Mouse (Mus musculus): ENCODE measurements around the gene Lypd6b. TPM values are rescaled to one million over a fixed set of nuclear protein-coding genes. Genes with fewer than 3 reads are reported as not detected.

The Lypd6b gene
- polyA plus RNA-seq, 1 experiment from 2014 or later: 8.5 TPM

DNA sequence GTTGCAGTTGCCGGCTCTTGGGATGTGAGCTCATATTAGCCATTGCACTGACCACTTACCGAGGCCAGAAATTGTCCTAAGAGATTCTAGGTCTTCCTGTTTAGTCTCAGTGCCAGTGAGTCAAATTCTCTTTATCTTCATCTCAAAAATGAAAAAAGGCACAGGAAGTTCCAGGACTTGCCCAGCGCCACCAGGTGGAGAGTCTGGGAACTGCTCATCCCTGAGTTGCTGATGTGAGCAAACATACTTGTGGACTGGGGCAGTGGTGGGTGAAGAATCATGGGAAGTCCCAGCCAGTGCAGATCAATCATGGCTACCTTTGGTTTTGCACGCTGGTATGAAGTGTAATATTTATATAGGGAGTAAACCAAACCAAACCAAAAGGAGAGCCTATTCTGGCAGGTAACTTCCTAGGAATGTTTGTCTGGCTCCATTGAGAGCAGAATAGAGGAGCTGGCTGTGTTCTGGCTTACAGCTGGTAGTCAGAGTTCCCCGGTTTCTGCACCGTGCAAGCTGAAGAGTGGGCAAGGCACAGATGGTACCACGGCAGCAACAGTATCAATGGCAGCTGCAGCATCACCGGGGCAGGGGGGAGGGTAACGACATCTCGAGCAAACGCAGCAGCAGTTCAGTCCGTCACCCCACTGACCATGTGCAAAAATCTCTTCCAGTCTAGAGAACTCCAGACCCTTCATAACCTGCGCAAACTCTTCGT is 38.7 kb upstream of the Lypd6b start:
- Histone ChIP-seq H3K9me3 (no peaks in the 10 kb centered on the region), H3K36me3 (peaks cover 10% of the 10 kb centered on the region; the same call in 1 of the 2 replicates), H3K27ac (no peak overlapping the region), H3K4me1 (peaks cover 19% of the 10 kb centered on the region), H3K9ac (no peak overlapping the region), H3K4me2 (no peak overlapping the region), H3K4me3 (no peak overlapping the region), H3K27me3 (no peaks in the 10 kb centered on the region)
- WGBS: 82% methylated on average over 14 of the region's 14 CpGs
- no peak for ATAC-seq (ENCODE audit: insufficient number of reproducible peaks, insufficient read depth, low FRiP score, low TSS enrichment, low read depth)

DNA sequence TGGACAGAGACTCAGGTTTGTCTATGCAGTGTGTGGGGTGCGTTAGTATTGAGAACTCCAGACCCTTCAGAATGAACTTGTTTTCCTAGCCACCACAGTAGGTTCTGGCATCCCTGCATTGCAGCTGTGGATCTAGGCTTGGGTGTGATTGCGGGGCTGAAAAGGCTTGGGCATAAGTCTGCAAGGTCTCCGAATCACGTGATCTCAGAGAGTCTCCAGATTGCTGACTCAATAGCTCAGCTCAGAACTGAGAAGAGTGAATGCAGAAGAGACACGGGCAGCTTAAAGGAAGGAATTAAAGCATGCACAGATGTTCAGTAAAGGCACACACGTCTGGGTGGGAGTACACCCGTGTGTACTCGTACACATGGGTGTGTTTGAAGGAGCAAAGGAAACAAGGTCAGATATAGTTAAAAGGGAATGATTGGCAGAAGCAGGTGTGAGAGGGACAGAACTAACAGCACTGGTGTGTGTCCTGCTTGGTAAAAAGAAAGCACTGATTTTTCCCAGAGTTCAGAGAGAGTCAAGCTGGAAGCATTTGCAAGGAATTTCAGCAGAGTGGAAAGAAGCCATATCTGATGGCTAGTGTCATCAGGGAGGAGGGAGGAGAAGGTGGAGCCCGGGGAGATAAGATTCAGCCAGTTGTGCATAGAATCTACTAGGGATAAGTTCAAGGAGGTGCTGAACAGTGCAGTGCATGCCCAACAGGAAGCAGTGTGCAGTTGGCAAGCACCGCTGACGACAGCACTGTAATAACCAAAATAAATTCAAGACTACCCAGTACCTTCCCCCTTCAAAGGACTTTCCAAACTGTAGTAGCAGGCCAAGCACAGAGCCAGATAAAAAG is 37.5 kb upstream of the Lypd6b start:
- H3K27ac ChIP-seq: no peak overlapping the region
- H3K36me3 ChIP-seq: peaks cover 10% of the 10 kb centered on the region; the same call in 1 of the 2 replicates
- ATAC-seq (ENCODE audit: insufficient number of reproducible peaks, insufficient read depth, low FRiP score, low TSS enrichment, low read depth): no peak
- no peaks in the 10 kb centered on the region for H3K27me3 ChIP-seq
- no peak overlapping the region for H3K9ac ChIP-seq
- H3K9me3 ChIP-seq: no peaks in the 10 kb centered on the region
- no peak overlapping the region for H3K4me2 ChIP-seq
- H3K4me1 ChIP-seq: peaks cover 9% of the 10 kb centered on the region; the same call in 1 of the 2 replicates
- no peak overlapping the region for H3K4me3 ChIP-seq
- WGBS: 76% methylated on average over 11 of the region's 11 CpGs

GRCm38 (mm10) chr2:49751544-49752210 is 35.8 kb upstream of the Lypd6b start:
- H3K4me3 ChIP-seq: no peak overlapping the region
- H3K9me3 ChIP-seq: no peaks in the 10 kb centered on the region
- no peak overlapping the region for H3K27ac ChIP-seq
- H3K4me1 ChIP-seq: 0 out of 2 replicates have a peak, but pooled peaks cover 4% of the 10 kb centered on the region
- no peak for ATAC-seq (ENCODE audit: insufficient number of reproducible peaks, insufficient read depth, low FRiP score, low TSS enrichment, low read depth)
- 80% methylated on average over 10 of the region's 10 CpGs for WGBS
- no peak overlapping the region for H3K4me2 ChIP-seq
- no peak overlapping the region for H3K9ac ChIP-seq
- no peaks in the 10 kb centered on the region for H3K27me3 ChIP-seq
- H3K36me3 ChIP-seq: peaks cover 11% of the 10 kb centered on the region

DNA sequence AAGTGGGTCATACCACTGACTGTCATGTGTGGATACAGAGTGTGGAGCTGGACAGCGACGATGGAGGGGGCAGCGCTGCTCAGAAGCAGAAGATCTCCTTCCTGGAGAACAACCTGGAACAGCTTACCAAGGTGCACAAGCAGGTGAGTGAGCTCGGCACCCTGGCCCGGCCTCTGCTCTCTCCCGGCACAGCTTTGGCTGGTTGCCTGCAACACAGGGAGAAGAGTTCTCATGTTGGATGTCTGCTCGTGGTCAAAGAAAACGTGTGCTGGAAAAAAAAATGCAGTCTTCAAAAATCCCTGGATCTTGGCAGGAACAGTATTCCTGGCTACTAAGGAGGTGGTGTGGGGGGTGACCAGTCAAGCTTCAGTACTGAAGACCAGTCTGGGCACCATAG is 35.3 kb upstream of the Lypd6b start:
- Histone ChIP-seq H3K27me3 (no peaks in the 10 kb centered on the region), H3K36me3 (peaks cover 16% of the 10 kb centered on the region), H3K4me2 (no peak overlapping the region), H3K9ac (no peak overlapping the region), H3K27ac (no peak overlapping the region), H3K4me3 (no peak overlapping the region), H3K4me1 (0 out of 2 replicates have a peak, but pooled peaks cover 4% of the 10 kb centered on the region), H3K9me3 (no peaks in the 10 kb centered on the region)
- ATAC-seq (ENCODE audit: insufficient number of reproducible peaks, insufficient read depth, low FRiP score, low TSS enrichment, low read depth): no peak
- 86% methylated on average over 8 of the region's 8 CpGs for WGBS

DNA sequence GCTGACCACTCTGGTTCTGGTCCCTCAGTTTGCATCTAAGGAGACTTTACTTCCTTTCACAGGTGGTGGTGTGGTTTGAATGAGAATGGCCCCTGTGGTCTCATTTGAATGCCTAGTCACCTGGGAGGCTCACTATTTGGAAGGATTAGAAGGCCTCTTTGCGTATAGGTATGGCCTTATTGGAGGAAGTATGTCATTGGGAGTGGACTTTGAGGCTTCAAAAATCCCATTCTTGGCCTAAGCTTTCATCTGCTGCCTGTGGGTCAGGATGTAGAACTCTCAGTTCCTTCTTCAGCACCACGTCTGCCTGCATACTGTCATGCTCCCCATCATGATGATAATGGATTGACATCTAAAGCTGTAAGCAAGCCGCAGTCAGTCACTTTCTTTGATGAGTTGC is 34.4 kb upstream of the Lypd6b start:
- Histone ChIP-seq H3K4me3 (no peak overlapping the region), H3K4me2 (no peak overlapping the region), H3K27ac (no peak overlapping the region), H3K9ac (no peak overlapping the region), H3K36me3 (peaks cover 22% of the 10 kb centered on the region), H3K27me3 (no peaks in the 10 kb centered on the region), H3K9me3 (no peaks in the 10 kb centered on the region), H3K4me1 (0 out of 2 replicates have a peak, but pooled peaks cover 2% of the 10 kb centered on the region)
- no peak for ATAC-seq (ENCODE audit: insufficient number of reproducible peaks, insufficient read depth, low FRiP score, low TSS enrichment, low read depth)
- 92% methylated on average over 3 of the region's 3 CpGs for WGBS

DNA sequence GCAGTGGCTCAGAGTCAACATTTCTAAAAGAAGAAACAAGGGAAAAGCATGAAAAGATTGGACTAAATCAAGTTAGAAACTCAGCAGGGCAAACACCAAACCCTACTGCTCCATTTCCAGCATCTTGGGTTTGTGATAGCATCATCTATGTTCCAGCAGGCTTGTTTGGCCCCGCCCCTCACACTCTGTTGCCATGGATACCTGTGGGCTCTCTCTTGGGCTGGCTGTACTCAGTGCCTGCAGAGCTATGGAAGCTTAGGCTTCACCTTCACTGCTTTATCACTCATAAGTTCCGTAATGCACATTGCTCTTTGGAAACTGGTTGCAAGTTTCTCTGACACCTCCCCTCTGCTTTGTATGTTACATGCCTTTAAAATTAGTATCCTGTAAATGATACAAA is 32.4 kb upstream of the Lypd6b start:
- H3K27ac ChIP-seq: no peak overlapping the region
- 0 out of 2 replicates have a peak, but pooled peaks cover 2% of the 10 kb centered on the region for H3K4me1 ChIP-seq
- no peak for ATAC-seq (ENCODE audit: insufficient number of reproducible peaks, insufficient read depth, low FRiP score, low TSS enrichment, low read depth)
- H3K4me3 ChIP-seq: no peak overlapping the region
- H3K4me2 ChIP-seq: no peak overlapping the region
- H3K36me3 ChIP-seq: peaks cover 36% of the 10 kb centered on the region
- H3K9ac ChIP-seq: no peak overlapping the region
- WGBS: 73% methylated on average over 2 of the region's 2 CpGs
- no peaks in the 10 kb centered on the region for H3K27me3 ChIP-seq
- no peaks in the 10 kb centered on the region for H3K9me3 ChIP-seq

DNA sequence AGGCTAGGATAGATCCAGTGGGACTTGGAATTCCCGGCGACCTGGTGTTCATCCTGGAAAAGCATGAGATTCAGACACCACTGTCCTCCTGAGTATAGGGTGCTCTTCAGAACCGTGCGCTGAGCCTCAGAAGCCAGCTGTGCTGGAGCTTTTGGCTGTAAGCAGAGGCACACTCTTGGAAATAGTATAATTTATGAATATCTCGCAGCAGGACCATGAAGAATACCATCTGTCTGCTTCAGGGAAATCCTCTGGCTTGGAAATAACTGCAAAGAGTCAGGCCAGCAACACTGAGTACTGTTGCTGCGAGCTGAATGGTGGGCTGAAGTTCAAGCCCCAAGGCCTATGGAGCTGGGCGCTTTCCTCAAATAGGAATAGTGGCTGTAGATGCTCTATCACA is 29.9 kb upstream of the Lypd6b start:
- WGBS: 88% methylated on average over 7 of the region's 7 CpGs
- H3K36me3 ChIP-seq: peaks cover 50% of the 10 kb centered on the region
- H3K9ac ChIP-seq: no peak overlapping the region
- no peaks in the 10 kb centered on the region for H3K9me3 ChIP-seq
- H3K27me3 ChIP-seq: no peaks in the 10 kb centered on the region
- H3K4me3 ChIP-seq: no peak overlapping the region
- no peaks in the 10 kb centered on the region for H3K4me1 ChIP-seq
- H3K27ac ChIP-seq: no peak overlapping the region
- no peak for ATAC-seq (ENCODE audit: insufficient number of reproducible peaks, insufficient read depth, low FRiP score, low TSS enrichment, low read depth)
- no peak overlapping the region for H3K4me2 ChIP-seq

DNA sequence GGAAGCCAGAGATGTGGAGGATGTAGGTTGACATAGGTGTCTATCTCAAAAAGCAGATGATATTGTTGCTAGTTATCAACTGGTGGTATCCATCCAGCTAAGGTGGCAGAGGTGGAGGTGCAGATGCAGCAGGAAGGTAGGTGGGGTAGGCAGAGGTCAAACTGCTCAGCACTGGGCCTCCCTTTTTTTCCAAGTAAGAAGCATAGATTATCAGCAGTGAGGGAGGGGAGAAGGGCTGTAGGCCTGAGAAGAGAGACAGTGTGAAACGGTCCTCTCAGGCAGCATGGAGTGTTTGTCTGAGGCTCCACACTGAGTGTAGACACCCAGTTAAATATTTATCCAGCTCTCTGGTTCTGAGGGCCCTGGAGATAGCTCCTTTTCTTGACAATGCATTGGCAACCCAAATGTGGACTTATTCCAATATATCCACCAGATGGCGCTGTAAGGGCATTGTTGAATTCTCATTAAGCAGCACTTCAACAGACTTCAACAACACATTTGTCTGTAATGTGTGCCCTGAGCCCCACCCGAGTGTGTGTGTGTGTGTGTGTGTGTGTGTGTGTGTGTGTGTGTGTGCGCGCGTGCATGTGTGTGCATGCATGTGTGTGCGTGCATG is 23.0 kb upstream of the Lypd6b start:
- Histone ChIP-seq H3K27me3 (no peaks in the 10 kb centered on the region), H3K9ac (no peak overlapping the region), H3K36me3 (peaks cover 32% of the 10 kb centered on the region), H3K4me1 (no peaks in the 10 kb centered on the region), H3K9me3 (no peaks in the 10 kb centered on the region), H3K4me2 (no peak overlapping the region), H3K27ac (no peak overlapping the region), H3K4me3 (no peak overlapping the region)
- 53% methylated on average over 7 of the region's 7 CpGs for WGBS
- no peak for ATAC-seq (ENCODE audit: insufficient number of reproducible peaks, insufficient read depth, low FRiP score, low TSS enrichment, low read depth)

DNA sequence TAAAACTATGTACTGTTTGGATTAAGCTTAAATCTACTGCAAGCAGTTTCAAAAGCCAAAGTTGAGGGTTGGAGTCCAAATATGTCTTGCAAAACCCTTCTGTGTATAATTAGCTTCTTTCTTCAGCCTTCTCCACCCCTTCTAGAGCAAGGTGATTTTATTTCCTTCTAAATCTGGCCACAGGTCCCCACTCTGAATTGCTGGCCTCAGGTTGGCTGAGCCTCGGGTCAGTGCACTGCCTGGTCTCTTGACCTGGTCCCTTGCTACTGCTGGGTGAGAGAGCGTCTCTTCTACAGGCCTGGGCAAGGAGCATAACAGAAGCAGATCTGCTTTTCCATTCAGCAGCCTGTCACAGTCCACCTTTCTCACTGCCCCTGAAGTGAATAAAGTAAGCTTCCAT is 18.6 kb upstream of the Lypd6b start:
- no peak overlapping the region for H3K4me3 ChIP-seq
- no peak overlapping the region for H3K9ac ChIP-seq
- peaks cover 6% of the 10 kb centered on the region for H3K4me1 ChIP-seq
- H3K36me3 ChIP-seq: peaks cover 7% of the 10 kb centered on the region
- no peak overlapping the region for H3K4me2 ChIP-seq
- H3K9me3 ChIP-seq: no peaks in the 10 kb centered on the region
- ATAC-seq (ENCODE audit: insufficient number of reproducible peaks, insufficient read depth, low FRiP score, low TSS enrichment, low read depth): no peak
- no peak overlapping the region for H3K27ac ChIP-seq
- WGBS: 76% methylated on average over 2 of the region's 2 CpGs
- H3K27me3 ChIP-seq: no peaks in the 10 kb centered on the region

GRCm38 (mm10) chr2:49770440-49770839 is 17.0 kb upstream of the Lypd6b start:
- 83% methylated on average over 5 of the region's 5 CpGs for WGBS
- no peak overlapping the region for H3K27ac ChIP-seq

DNA sequence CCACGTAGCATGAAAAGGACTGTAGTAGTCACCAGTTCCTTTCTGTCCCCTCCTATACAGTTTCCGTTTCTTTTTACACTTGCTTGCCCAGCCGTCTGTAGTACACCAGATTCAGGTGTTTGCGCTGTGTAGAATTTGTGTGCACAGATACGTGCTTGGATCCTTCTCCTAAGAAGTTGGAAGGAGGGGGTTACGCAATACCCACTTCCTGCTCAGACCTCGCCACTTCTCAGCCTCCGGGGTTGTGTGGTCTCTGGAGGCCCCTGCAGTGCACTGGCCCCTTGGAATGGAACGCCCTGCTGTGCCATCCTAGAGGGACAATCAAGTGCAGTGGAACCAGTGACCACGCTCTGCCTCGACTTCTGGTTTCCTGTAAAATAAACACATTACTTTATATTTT is 16.3 kb upstream of the Lypd6b start:
- no peaks in the 10 kb centered on the region for H3K27me3 ChIP-seq
- peaks cover 6% of the 10 kb centered on the region for H3K4me1 ChIP-seq
- no peak overlapping the region for H3K9ac ChIP-seq
- H3K4me3 ChIP-seq: no peak overlapping the region
- ATAC-seq (ENCODE audit: insufficient number of reproducible peaks, insufficient read depth, low FRiP score, low TSS enrichment, low read depth): no peak
- H3K4me2 ChIP-seq: no peak overlapping the region
- 0 out of 2 replicates have a peak, but pooled peaks cover 7% of the 10 kb centered on the region for H3K36me3 ChIP-seq
- 71% methylated on average over 11 of the region's 11 CpGs for WGBS
- H3K9me3 ChIP-seq: no peaks in the 10 kb centered on the region
- no peak overlapping the region for H3K27ac ChIP-seq

More at GRCm38 (mm10) chr2:49770440-49770839, 17.0 kb upstream of the Lypd6b start:
- ATAC-seq (ENCODE audit: insufficient number of reproducible peaks, insufficient read depth, low FRiP score, low TSS enrichment, low read depth): no peak
- no peaks in the 10 kb centered on the region for H3K9me3 ChIP-seq
- H3K27me3 ChIP-seq: no peaks in the 10 kb centered on the region
- H3K9ac ChIP-seq: no peak overlapping the region
- H3K4me3 ChIP-seq: no peak overlapping the region
- H3K4me2 ChIP-seq: no peak overlapping the region
- H3K36me3 ChIP-seq: peaks cover 7% of the 10 kb centered on the region; the same call in 1 of the 2 replicates
- H3K4me1 ChIP-seq: peaks cover 6% of the 10 kb centered on the region
